Mouse (Mus musculus): Measurements from ENCODE around the gene Timm50. TPM values are rescaled to one million over a fixed set of nuclear protein-coding genes. Genes with fewer than 3 reads are reported as not detected.

Timm50 gene
- polyA plus RNA-seq (2012; ENCODE audit: insufficient read depth, insufficient read length, missing spikeins), result 99.5 and 124 TPM in 2 replicates

GRCm38 (mm10) chr7:28311926-28312543, at the start of gene Timm50:
Gene Timm50, minus strand, starts transcription at chr7:28312072.
- Histone ChIP-seq H3K4me1 (ENCODE audit: control insufficient read depth, insufficient read depth, insufficient read length, low read length) (peaks cover 2% of the 10 kb centered on the region; the same call in 1 of the 2 replicates), H3K4me3 (ENCODE audit: insufficient read depth, low read depth, low read length) (peak within 1 kb of the TSS; percentile 82), H3K27ac (replicated peaks; ENCODE audit: low read depth, low read length) (peak within 1 kb of the TSS; percentile 62)

- H3K4me1 ChIP-seq (ENCODE audit: control insufficient read depth, insufficient read depth, insufficient read length, low read length), result peaks cover 2% of the 10 kb centered on the region; the same call in 1 of the 2 replicates
- no peak overlapping the region for H3K27ac ChIP-seq (replicated peaks; ENCODE audit: low read depth, low read length)
- no peak overlapping the region for H3K4me3 ChIP-seq (ENCODE audit: insufficient read depth, low read depth, low read length)
Measured at GRCm38 (mm10) chr7:28360291-28360690, 48.4 kb upstream of the Timm50 start.

DNA sequence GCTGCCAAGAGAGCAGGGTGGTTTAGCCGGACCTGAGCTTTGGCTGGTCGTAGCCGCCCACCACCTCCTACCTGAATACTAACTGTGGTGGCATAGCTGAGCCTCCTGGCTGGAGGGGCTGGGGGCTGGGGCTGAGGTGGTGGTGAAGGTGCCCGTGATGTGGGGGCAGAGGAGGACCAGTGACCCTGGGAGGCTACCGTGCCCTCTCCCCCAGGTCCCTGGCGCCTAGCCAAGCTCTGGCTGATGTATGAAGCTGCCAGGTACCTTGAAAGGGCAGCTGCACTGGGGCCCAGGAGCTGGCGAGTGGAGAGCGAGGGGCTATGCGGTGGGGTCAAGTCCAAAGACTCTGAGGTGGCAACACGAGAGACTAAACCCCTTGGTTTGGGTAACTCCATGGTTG, 48.0 kb upstream of the Timm50 start:
- H3K4me3 ChIP-seq (ENCODE audit: insufficient read depth, low read depth, low read length), result no peak overlapping the region
- H3K27ac ChIP-seq (replicated peaks; ENCODE audit: low read depth, low read length), result no peak overlapping the region

DNA sequence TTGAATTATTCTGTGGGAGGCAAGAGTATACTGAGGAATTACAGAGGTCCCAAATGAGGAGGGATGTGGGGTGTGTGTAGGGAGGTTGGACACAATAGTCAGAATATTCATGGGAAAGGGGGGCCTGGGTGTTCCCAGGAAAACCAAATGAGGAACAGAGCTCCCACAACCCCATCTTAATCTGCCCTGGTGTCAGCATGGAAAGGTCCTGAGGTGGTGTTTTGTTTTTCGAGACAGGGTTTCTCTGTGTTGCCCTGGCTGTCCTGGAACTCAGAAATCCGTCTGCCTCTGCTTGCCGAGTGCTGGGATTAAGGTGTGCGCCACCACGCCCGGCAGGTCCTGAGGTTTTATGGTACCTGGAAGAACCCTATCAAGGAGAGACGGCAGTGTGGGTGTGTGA, 46.6 kb upstream of the Timm50 start:
- peak overlapping the region; percentile 31; the same call in 1 of the 2 replicates for H3K27ac ChIP-seq (replicated peaks; ENCODE audit: low read depth, low read length)
- peaks cover 2% of the 10 kb centered on the region; the same call in 1 of the 2 replicates for H3K4me1 ChIP-seq (ENCODE audit: control insufficient read depth, insufficient read depth, insufficient read length, low read length)
- no peak overlapping the region for H3K4me3 ChIP-seq (ENCODE audit: insufficient read depth, low read depth, low read length)

More for the DNA sequence above, 48.0 kb upstream of the Timm50 start:
- H3K4me1 ChIP-seq (ENCODE audit: control insufficient read depth, insufficient read depth, insufficient read length, low read length), result peaks cover 2% of the 10 kb centered on the region; the same call in 1 of the 2 replicates

- H3K4me1 ChIP-seq (ENCODE audit: control insufficient read depth, insufficient read depth, insufficient read length, low read length), result peaks cover 2% of the 10 kb centered on the region; the same call in 1 of the 2 replicates
- H3K27ac ChIP-seq (replicated peaks; ENCODE audit: low read depth, low read length), result peak overlapping the region; percentile 31; the same call in 1 of the 2 replicates
- H3K4me3 ChIP-seq (ENCODE audit: insufficient read depth, low read depth, low read length), result no peak overlapping the region
Measured at GRCm38 (mm10) chr7:28357984-28358383, 46.1 kb upstream of the Timm50 start.

- H3K4me3 ChIP-seq (ENCODE audit: insufficient read depth, low read depth, low read length), result no peak overlapping the region
- H3K4me1 ChIP-seq (ENCODE audit: control insufficient read depth, insufficient read depth, insufficient read length, low read length), result peaks cover 2% of the 10 kb centered on the region
- no peak overlapping the region; the same call in 1 of the 2 replicates for H3K27ac ChIP-seq (replicated peaks; ENCODE audit: low read depth, low read length)
Measured at GRCm38 (mm10) chr7:28356981-28357380, 45.1 kb upstream of the Timm50 start.

DNA sequence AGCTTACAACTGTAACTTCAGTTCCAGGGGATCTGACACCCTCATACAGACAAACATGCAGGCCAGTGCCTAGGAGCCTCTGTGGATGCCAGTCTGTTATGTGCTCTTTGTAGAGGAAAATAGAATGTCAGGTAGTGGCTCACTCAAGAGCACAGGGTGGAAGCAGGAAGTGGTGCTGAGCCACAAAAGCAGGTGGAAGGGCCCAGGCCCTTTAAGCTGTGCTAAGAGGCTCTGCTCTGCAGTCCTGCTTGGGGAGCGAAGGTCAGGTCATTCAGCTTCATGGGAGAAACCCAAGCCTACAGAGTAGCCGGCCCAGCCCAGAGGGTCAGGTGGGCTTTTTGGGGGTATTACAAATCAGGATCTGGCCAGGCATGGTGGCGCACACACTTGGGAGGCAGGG, 43.3 kb upstream of the Timm50 start:
- Histone ChIP-seq H3K4me3 (ENCODE audit: insufficient read depth, low read depth, low read length) (no peak overlapping the region), H3K4me1 (ENCODE audit: control insufficient read depth, insufficient read depth, insufficient read length, low read length) (peaks cover 6% of the 10 kb centered on the region), H3K27ac (replicated peaks; ENCODE audit: low read depth, low read length) (no peak overlapping the region)

DNA sequence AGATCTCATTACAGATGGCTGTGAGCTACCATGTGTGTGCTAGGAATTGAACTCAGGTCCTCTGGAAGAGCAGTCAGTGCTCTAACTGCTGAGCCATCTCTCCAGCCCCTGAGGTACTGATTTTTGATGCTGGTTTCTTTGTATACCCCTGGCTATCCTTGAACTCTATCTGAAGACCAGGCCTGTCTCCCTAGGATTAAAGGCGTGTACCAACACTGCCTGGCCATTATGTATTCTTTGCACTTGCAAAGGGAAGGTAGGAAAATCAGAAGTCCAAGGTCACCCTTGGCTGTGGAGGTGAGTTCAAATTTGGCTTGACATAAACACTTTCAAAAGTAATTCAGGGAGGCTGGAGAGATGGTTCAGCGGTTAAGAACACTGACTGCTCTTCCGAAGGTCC, 42.7 kb upstream of the Timm50 start:
- no peak overlapping the region for H3K4me3 ChIP-seq (ENCODE audit: insufficient read depth, low read depth, low read length)
- H3K4me1 ChIP-seq (ENCODE audit: control insufficient read depth, insufficient read depth, insufficient read length, low read length), result peaks cover 9% of the 10 kb centered on the region
- H3K27ac ChIP-seq (replicated peaks; ENCODE audit: low read depth, low read length), result no peak overlapping the region

DNA sequence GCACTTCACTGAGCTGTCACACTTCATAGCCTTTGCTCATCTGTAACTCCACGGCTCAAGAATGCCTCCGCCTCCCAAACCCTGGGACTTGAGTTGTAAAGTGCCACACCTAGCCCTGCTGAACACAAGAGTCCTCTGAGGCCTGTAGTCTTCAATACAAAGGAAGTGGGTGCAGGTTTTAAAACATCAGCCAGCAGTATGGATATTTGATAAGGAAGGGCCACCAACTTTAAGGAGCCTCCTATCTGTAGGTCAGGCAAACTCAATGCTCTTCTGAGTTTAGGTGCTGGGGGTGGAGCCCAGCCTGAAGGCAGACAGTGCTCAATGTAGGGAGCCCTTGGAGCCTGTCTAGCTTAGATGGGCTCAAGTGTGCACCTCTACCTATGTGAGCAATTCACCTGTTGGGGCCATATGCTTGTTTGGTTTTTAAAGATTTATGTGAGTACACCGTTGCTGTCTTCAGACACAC, 42.3 kb upstream of the Timm50 start:
- no peak overlapping the region for H3K4me3 ChIP-seq (ENCODE audit: insufficient read depth, low read depth, low read length)
- peaks cover 9% of the 10 kb centered on the region for H3K4me1 ChIP-seq (ENCODE audit: control insufficient read depth, insufficient read depth, insufficient read length, low read length)
- no peak overlapping the region for H3K27ac ChIP-seq (replicated peaks; ENCODE audit: low read depth, low read length)

DNA sequence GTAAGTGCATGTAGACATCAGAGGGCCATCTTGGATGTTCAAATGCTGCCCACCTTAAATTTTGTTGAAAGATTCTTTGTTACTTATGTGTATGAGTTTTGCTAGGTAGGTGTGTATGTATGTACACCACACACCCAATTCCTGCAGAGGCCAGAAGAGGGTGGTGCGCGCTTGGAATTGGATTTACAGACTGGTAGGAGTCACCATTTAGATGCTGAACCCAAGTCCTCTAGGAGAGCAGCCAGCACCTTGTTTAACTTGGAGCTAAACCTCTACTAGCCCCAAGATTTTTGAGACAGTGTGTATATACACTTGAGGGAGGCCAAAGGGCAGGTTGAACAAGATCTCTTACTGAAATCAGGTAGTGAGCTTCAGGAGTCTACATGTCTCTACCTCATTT, 41.4 kb upstream of the Timm50 start:
- Histone ChIP-seq H3K4me3 (ENCODE audit: insufficient read depth, low read depth, low read length) (no peak overlapping the region), H3K4me1 (ENCODE audit: control insufficient read depth, insufficient read depth, insufficient read length, low read length) (peaks cover 9% of the 10 kb centered on the region), H3K27ac (replicated peaks; ENCODE audit: low read depth, low read length) (no peak overlapping the region)

DNA sequence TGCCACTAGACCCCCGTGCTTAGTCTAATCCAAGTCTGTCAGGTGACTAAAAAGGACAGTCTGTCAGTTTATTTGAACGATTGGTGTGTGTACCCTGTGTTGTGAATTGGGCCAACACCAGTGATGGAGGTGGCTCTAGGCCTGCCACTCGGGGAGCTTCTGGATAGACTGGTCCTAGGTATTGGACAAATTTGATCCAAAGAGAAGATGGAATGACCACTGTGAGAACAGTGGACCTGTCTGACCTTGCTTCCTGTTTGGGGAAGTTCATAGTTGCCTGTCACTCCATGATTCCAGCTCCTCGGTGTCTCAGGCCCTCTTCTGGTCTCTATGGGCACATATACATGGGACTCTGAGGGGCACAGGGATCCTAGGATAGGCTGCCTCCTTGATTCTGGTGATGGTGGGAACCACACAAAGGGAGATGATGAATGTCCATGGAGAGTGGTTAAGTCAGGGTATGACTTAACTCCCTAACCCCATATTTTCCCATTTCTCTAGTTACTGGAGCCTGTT, 39.9 kb upstream of the Timm50 start:
- Histone ChIP-seq H3K4me3 (ENCODE audit: insufficient read depth, low read depth, low read length) (peak overlapping the region; percentile 84), H3K4me1 (ENCODE audit: control insufficient read depth, insufficient read depth, insufficient read length, low read length) (peaks cover 7% of the 10 kb centered on the region; the same call in 1 of the 2 replicates), H3K27ac (replicated peaks; ENCODE audit: low read depth, low read length) (no peak overlapping the region)

- H3K27ac ChIP-seq (replicated peaks; ENCODE audit: low read depth, low read length), result peak within 1 kb of the TSS; percentile 90
- peak within 1 kb of the TSS; percentile 84 for H3K4me3 ChIP-seq (ENCODE audit: insufficient read depth, low read depth, low read length)
- H3K4me1 ChIP-seq (ENCODE audit: control insufficient read depth, insufficient read depth, insufficient read length, low read length), result peaks cover 7% of the 10 kb centered on the region; the same call in 1 of the 2 replicates
Measured at GRCm38 (mm10) chr7:28350155-28350883, 38.4 kb upstream of the Timm50 start, which contains the start of gene Rps16. Gene Rps16, plus strand, starts transcription at chr7:28350652.

DNA sequence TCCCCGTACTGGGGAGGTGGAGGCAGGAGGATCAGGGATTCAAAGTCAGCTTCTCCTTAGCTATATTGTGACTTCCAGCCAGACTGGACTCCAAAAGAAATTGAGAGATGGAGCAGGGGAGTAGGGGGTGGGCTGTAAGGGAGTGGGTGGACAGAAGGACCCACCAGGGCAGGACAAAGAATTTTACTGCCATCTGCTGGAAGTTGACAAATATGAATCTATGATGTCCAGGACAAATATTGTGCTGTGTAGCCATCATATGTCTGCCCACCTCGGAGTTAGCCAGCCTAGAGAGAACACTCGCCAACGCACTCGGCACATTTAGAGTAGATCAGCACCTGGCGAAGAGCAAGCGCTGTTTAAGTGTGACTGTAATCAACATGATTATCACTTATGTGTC, 36.7 kb upstream of the Timm50 start:
- no peak overlapping the region for H3K4me3 ChIP-seq (ENCODE audit: insufficient read depth, low read depth, low read length)
- no peak overlapping the region for H3K27ac ChIP-seq (replicated peaks; ENCODE audit: low read depth, low read length)
- peaks cover 7% of the 10 kb centered on the region; the same call in 1 of the 2 replicates for H3K4me1 ChIP-seq (ENCODE audit: control insufficient read depth, insufficient read depth, insufficient read length, low read length)

- Histone ChIP-seq H3K4me1 (ENCODE audit: control insufficient read depth, insufficient read depth, insufficient read length, low read length) (peaks cover 7% of the 10 kb centered on the region; the same call in 1 of the 2 replicates), H3K4me3 (ENCODE audit: insufficient read depth, low read depth, low read length) (no peak overlapping the region), H3K27ac (replicated peaks; ENCODE audit: low read depth, low read length) (no peak overlapping the region)
Measured at GRCm38 (mm10) chr7:28347746-28348145, 35.9 kb upstream of the Timm50 start.

GRCm38 (mm10) chr7:28344637-28345036, 32.8 kb upstream of the Timm50 start:
- 0 out of 2 replicates have a peak, but pooled peaks cover under 1% of the 10 kb centered on the region for H3K4me1 ChIP-seq (ENCODE audit: control insufficient read depth, insufficient read depth, insufficient read length, low read length)
- H3K27ac ChIP-seq (replicated peaks; ENCODE audit: low read depth, low read length), result no peak overlapping the region
- no peak overlapping the region for H3K4me3 ChIP-seq (ENCODE audit: insufficient read depth, low read depth, low read length)

Measured in brown adipose tissue, adult 24 weeks (tissue).